Mouse (Mus musculus) embryonic facial prominence, embryonic 13.5 days (tissue): ENCODE measurements around the gene Cma2. TPM values are rescaled to one million over a fixed set of nuclear protein-coding genes. Genes with fewer than 3 reads are reported as not detected.
A peak's percentile ranks its signal among the peaks of the same experiment; 100 is the strongest.

Experiments
- ATAC-seq: fragments of 200-750 bp; cut with Nextera tagmentation; 2 replicates; pipeline ENCODE4 v1.8.0; 2017; ENCODE audit warnings: low read depth; ENCODE audit not compliant: insufficient number of reproducible peaks, insufficient read depth, low FRiP score, low TSS enrichment
- H3K27ac ChIP-seq: fragments of 300-500 bp; sonication (generic); 2 replicates; pipeline ENCODE4 v1.5.1; 2015; ENCODE audit warnings: moderate library complexity, mild to moderate bottlenecking, inconsistent platforms
- H3K27me3 ChIP-seq: fragments of 300-500 bp; sonication (generic); 2 replicates; pipeline ENCODE4 v1.6.1; 2015; ENCODE audit warnings: mild to moderate bottlenecking, inconsistent platforms
- H3K36me3 ChIP-seq: fragments of 300-500 bp; sonication (generic); 2 replicates; pipeline ENCODE4 v1.6.1; 2015; ENCODE audit warnings: mild to moderate bottlenecking, inconsistent platforms
- H3K4me1 ChIP-seq: fragments of 300-500 bp; sonication (generic); 2 replicates; pipeline ENCODE4 v1.6.1; 2015; ENCODE audit warnings: inconsistent platforms
- H3K4me2 ChIP-seq: fragments of 300-500 bp; sonication (generic); 2 replicates; pipeline ENCODE4 v1.6.1; 2015; ENCODE audit warnings: moderate library complexity, mild to moderate bottlenecking, inconsistent platforms
- H3K4me3 ChIP-seq: fragments of 300-500 bp; sonication (generic); 2 replicates; pipeline ENCODE4 v1.5.1; 2015; ENCODE audit warnings: mild to moderate bottlenecking, inconsistent platforms
- H3K9ac ChIP-seq: fragments of 300-500 bp; sonication (generic); 2 replicates; pipeline ENCODE4 v1.6.1; 2015; ENCODE audit warnings: mild to moderate bottlenecking, inconsistent platforms
- H3K9me3 ChIP-seq: fragments of 300-500 bp; sonication (generic); 2 replicates; pipeline ENCODE4 v1.6.1; 2016; ENCODE audit warnings: inconsistent platforms
- WGBS: fragments of 180-500 bp; shearing (Covaris S2); methylation state at CpG from one replicate; pipeline ENCODE4 v1.1.7; 2015; ENCODE audit warnings: mixed read lengths; 5-methylcytosine and 5-hydroxymethylcytosine counted together
- polyA plus RNA-seq: library from polyadenylated mRNA; unstranded; fragments of >200 nt; fragmentation: Nextera tagmentation; extraction: Ambion mirVana; gene quantifications from 2 replicates; pipeline ENCODE4 v1.2.1, GENCODE M21; 2015

The Cma2 gene
- polyA plus RNA-seq: 0.29 TPM in 1 of 2 replicates, not detected in the other

GRCm38 (mm10) chr14:55950346-55951030 lies at the start of gene Cma2:
TSS of gene Cma2 (plus strand) at chr14:55950980.
- H3K9me3 ChIP-seq: no peaks in the 10 kb centered on the region
- no peak for ATAC-seq
- no peak within 1 kb of the TSS for H3K4me3 ChIP-seq
- no peak within 1 kb of the TSS for H3K4me2 ChIP-seq
- H3K27me3 ChIP-seq: no peaks in the 10 kb centered on the region
- 80% methylated on average over 6 of the region's 6 CpGs for WGBS
- H3K9ac ChIP-seq: no peak within 1 kb of the TSS
- no peaks in the 10 kb centered on the region for H3K4me1 ChIP-seq
- no peak within 1 kb of the TSS for H3K27ac ChIP-seq
- no peaks in the 10 kb centered on the region for H3K36me3 ChIP-seq

- 28% methylated on average over 1 of the region's 1 CpGs for WGBS
- peaks cover 8% of the 10 kb centered on the region for H3K4me1 ChIP-seq
- ATAC-seq: no peak
These were observed 45.3 kb upstream of the Cma2 start for GRCm38 (mm10) chr14:55905518-55905917.

GRCm38 (mm10) chr14:55913406-55913805 lies 37.4 kb upstream of the Cma2 start:
- H3K4me2 ChIP-seq: no peak overlapping the region
- H3K9ac ChIP-seq: no peak overlapping the region
- H3K4me3 ChIP-seq: no peak overlapping the region
- H3K9me3 ChIP-seq: no peaks in the 10 kb centered on the region
- ATAC-seq: no peak
- 49% methylated on average over 4 of the region's 4 CpGs for WGBS
- H3K27ac ChIP-seq: no peak overlapping the region
- no peaks in the 10 kb centered on the region for H3K4me1 ChIP-seq
- H3K27me3 ChIP-seq: no peaks in the 10 kb centered on the region
- no peaks in the 10 kb centered on the region for H3K36me3 ChIP-seq

More at GRCm38 (mm10) chr14:55905518-55905917, 45.3 kb upstream of the Cma2 start:
- Histone ChIP-seq H3K9ac (no peak overlapping the region), H3K27ac (no peak overlapping the region), H3K9me3 (no peaks in the 10 kb centered on the region), H3K4me3 (no peak overlapping the region), H3K36me3 (no peaks in the 10 kb centered on the region), H3K27me3 (no peaks in the 10 kb centered on the region), H3K4me2 (no peak overlapping the region)

- Histone ChIP-seq H3K4me1 (peaks cover 11% of the 10 kb centered on the region; the same call in 1 of the 2 replicates), H3K9ac (no peak overlapping the region), H3K9me3 (no peaks in the 10 kb centered on the region), H3K27ac (no peak overlapping the region), H3K4me3 (no peak overlapping the region), H3K4me2 (peak overlapping the region; percentile 38), H3K27me3 (no peaks in the 10 kb centered on the region), H3K36me3 (no peaks in the 10 kb centered on the region)
- 37% methylated on average over 14 of the region's 14 CpGs for WGBS
- 0 out of 2 replicates have a peak, but pooled peaks have one; percentile 46 for ATAC-seq
These were observed 32.3 kb upstream of the Cma2 start for GRCm38 (mm10) chr14:55918240-55919082.

- H3K9ac ChIP-seq: no peak overlapping the region
- WGBS: 62% methylated on average over 7 of the region's 7 CpGs
- no peaks in the 10 kb centered on the region for H3K36me3 ChIP-seq
- H3K27ac ChIP-seq: no peak overlapping the region
- ATAC-seq: no peak
- no peaks in the 10 kb centered on the region for H3K27me3 ChIP-seq
- H3K4me1 ChIP-seq: peaks cover 11% of the 10 kb centered on the region; the same call in 1 of the 2 replicates
- no peak overlapping the region for H3K4me2 ChIP-seq
- no peaks in the 10 kb centered on the region for H3K9me3 ChIP-seq
- H3K4me3 ChIP-seq: no peak overlapping the region
These were observed 28.1 kb upstream of the Cma2 start for GRCm38 (mm10) chr14:55922475-55923232.

GRCm38 (mm10) chr14:55926847-55927246 lies 23.9 kb upstream of the Cma2 start:
- no peak overlapping the region for H3K4me3 ChIP-seq
- H3K4me1 ChIP-seq: peaks cover 6% of the 10 kb centered on the region; the same call in 1 of the 2 replicates
- H3K36me3 ChIP-seq: no peaks in the 10 kb centered on the region
- WGBS: 76% methylated on average over 4 of the region's 4 CpGs
- no peak overlapping the region for H3K27ac ChIP-seq
- H3K9me3 ChIP-seq: 0 out of 2 replicates have a peak, but pooled peaks cover 5% of the 10 kb centered on the region
- no peak overlapping the region for H3K9ac ChIP-seq
- H3K4me2 ChIP-seq: no peak overlapping the region
- ATAC-seq: no peak
- no peaks in the 10 kb centered on the region for H3K27me3 ChIP-seq

GRCm38 (mm10) chr14:55929263-55929997 lies 21.4 kb upstream of the Cma2 start:
- Histone ChIP-seq H3K9ac (no peak overlapping the region), H3K4me3 (no peak overlapping the region), H3K4me2 (no peak overlapping the region), H3K36me3 (no peaks in the 10 kb centered on the region), H3K9me3 (0 out of 2 replicates have a peak, but pooled peaks cover 5% of the 10 kb centered on the region), H3K27ac (no peak overlapping the region), H3K27me3 (no peaks in the 10 kb centered on the region), H3K4me1 (peaks cover 9% of the 10 kb centered on the region; the same call in 1 of the 2 replicates)
- ATAC-seq: no peak
- WGBS: 41% methylated on average over 12 of the region's 12 CpGs

- H3K4me2 ChIP-seq: no peak overlapping the region
- no peaks in the 10 kb centered on the region for H3K27me3 ChIP-seq
- H3K4me1 ChIP-seq: peaks cover 9% of the 10 kb centered on the region; the same call in 1 of the 2 replicates
- 0 out of 2 replicates have a peak, but pooled peaks cover 5% of the 10 kb centered on the region for H3K9me3 ChIP-seq
- H3K4me3 ChIP-seq: no peak overlapping the region
- 26% methylated on average over 7 of the region's 7 CpGs for WGBS
- H3K9ac ChIP-seq: 0 out of 2 replicates have a peak overlapping the region, but pooled peaks have one; percentile 36
- ATAC-seq: no peak
- no peaks in the 10 kb centered on the region for H3K36me3 ChIP-seq
- no peak overlapping the region for H3K27ac ChIP-seq
These were observed 17.2 kb upstream of the Cma2 start for GRCm38 (mm10) chr14:55933586-55933985.

- Histone ChIP-seq H3K4me1 (no peaks in the 10 kb centered on the region), H3K4me3 (no peak overlapping the region), H3K9me3 (no peaks in the 10 kb centered on the region), H3K9ac (no peak overlapping the region), H3K27me3 (no peaks in the 10 kb centered on the region), H3K27ac (no peak overlapping the region), H3K4me2 (no peak overlapping the region), H3K36me3 (no peaks in the 10 kb centered on the region)
- ATAC-seq: no peak
- 49% methylated on average over 7 of the region's 7 CpGs for WGBS
These were observed 10.5 kb upstream of the Cma2 start for GRCm38 (mm10) chr14:55940070-55940800.

- 81% methylated on average over 11 of the region's 11 CpGs for WGBS
These were observed 7.2 kb upstream of the Cma2 start for GRCm38 (mm10) chr14:55943601-55944000.

More at GRCm38 (mm10) chr14:55943601-55944000, 7.2 kb upstream of the Cma2 start:
- no peak overlapping the region for H3K4me2 ChIP-seq
- H3K9ac ChIP-seq: no peak overlapping the region
- H3K27me3 ChIP-seq: no peaks in the 10 kb centered on the region
- no peaks in the 10 kb centered on the region for H3K4me1 ChIP-seq
- H3K4me3 ChIP-seq: no peak overlapping the region
- no peaks in the 10 kb centered on the region for H3K36me3 ChIP-seq
- no peaks in the 10 kb centered on the region for H3K9me3 ChIP-seq
- no peak overlapping the region for H3K27ac ChIP-seq
- no peak for ATAC-seq
